Mouse (Mus musculus) layer of hippocampus, postnatal 10 days (tissue): ENCODE measurements around the gene Gm3460. TPM values are rescaled to one million over a fixed set of nuclear protein-coding genes. Genes with fewer than 3 reads are reported as not detected.
"Not testable (repeated sequence)": the region's sequence is repeated elsewhere in the genome, so short reads cannot be mapped to it uniquely, and the experiment has no call there.

Experiments used
- DNase-seq, 2 experiments: peaks; one replicate each; pipeline ENCODE4 v3.0.0; 2021; ENCODE audit warnings: low spot score in 2 of 2
- long read RNA-seq: library from polyadenylated mRNA; stranded (forward); transcript quantifications from one replicate; pipeline ENCODE4 v2.0.0, GENCODE M21; 2023
- total RNA-seq, 2 experiments: library from RNA; stranded (reverse); gene quantifications; 2 replicates each; pipeline ENCODE4 v1.2.3; 2021

Gene Gm3460
- not detected for total RNA-seq
- long read RNA-seq: 0 reads

DNA sequence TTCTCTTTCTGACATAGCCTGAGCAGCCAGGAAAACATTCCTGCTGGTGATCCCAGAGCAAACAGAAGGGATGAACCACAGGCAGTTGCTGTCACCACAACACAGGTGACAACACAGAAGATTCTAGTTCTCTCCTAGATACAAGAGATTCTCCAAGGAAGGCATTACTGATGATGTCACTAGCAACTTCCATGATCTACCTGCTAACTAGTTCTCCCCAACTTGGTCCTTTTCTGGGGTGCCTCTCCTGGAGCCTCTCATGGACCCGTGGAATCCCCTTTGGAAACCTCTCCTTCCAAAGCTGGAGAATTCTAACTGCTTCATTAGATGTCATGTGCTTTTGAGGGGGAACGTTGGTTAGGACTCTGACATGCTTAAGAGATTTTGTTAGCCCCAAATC lies at the start of gene Gm3460:
TSS of gene Gm3460 (minus strand) at position 101 of the 400 bp plus-strand sequence.
- DNase-seq: not testable (repeated sequence)

DNA sequence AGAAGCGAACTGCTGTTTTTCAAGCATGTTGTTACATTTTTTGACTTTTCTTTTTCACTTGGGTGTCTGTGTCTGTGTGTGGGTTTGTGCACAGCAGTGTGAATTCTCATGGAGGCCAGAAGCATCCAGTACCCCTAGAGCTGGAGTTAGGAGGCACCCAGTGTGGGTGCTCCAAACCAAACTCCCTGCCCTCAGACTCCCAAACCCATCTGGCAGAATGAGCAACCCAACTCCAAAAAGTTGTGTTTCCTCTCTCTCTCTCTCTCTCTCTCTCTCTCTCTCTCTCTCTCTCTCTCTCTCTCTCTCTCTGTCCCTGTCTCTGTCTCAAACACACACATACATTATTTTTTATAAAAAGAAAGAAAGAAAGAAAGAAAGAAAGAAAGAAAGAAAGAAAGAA lies 15.8 kb downstream of the Gm3460 start:
- peak; percentile 3 to 9 for DNase-seq

DNA sequence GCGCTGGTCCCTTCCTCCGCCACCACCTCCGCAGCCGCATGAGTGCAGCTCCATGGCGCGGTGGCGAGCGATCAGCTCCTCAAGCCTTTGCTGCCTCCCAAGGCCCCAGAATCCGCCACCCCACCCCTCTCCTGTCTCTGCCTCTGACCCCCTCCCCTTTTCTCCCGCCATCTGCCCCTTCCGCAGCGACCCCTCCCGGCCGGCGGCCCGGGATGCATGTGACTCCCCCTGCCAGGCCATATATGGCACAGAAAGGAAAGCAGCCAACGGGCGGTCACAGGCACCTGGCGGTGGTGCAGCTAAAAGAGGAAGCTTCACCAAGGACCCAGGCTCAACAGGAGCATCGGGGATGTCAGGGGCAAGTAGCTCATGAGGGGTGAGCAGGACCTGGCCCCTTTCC lies 17.2 kb downstream of the Gm3460 start:
- peak; percentile 5 to 34 for DNase-seq

DNA sequence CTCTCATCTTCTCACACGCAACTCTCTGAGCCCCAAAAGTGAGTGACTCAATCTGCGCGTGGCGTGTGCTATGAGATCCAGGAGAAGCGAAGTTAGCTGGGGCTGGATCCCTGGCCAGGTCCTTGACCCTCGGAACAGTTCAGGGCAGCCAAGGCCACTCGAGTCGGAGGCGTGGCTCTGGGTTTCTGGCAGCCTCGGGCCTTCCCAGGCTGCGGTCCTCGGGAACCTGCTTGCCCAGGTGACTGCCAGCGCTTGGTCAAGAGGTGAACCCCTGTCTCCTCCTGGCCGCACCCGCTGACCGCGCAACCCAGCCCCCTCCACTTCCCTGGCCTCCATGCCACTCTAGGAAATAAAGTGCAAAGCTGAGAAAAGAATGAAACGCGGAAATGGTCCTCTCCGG lies 17.7 kb downstream of the Gm3460 start:
- peak; percentile 2 to 8 for DNase-seq

DNA sequence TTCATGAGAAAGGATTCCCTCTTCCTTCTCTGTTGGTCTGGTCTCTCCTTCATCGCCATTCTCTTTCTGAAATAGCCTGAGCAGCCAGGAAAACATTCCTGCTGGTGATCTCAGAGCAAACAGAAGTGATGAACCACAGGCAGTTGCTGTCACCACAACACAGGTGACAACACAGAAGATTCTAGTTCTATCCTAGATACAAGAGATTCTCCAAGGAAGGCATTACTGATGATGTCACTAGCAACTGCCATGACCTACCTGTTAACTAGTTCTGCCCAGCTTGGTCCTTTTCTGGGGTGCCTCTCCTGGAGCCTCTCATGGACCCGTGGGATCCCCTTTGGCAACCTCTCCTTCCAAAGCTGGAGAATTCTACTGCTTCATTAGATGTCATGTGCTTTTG lies 31.7 kb downstream of the Gm3460 start, which contains the start of gene Gm3629:
TSS of gene Gm3629 (minus strand) at position 101 of the 400 bp plus-strand sequence.
- not testable (repeated sequence) for DNase-seq

Other genes with a start within 250 kb of the Gm3460 start
- not detected for gene Gm16440, start 232.1 kb downstream of the Gm3460 start, total RNA-seq
- 1 to 10 TPM in 1 of 2 experiments, not detected in 1; 6.8 TPM for gene Gm3591, start 209.9 kb downstream of the Gm3460 start, total RNA-seq
- gene Gm3594, start 177.8 kb downstream of the Gm3460 start, total RNA-seq: not detected
- not detected for gene Gm8356, start 85.1 kb downstream of the Gm3460 start, total RNA-seq
- gene Gm3629, start 31.8 kb downstream of the Gm3460 start, total RNA-seq: under 1 TPM in 1 of 2 experiments, not detected in 1; 0.40 TPM
- gene Gm10251, start 61.8 kb upstream of the Gm3460 start, total RNA-seq: under 1 TPM in 1 of 2 experiments, not detected in 1; 0.23 TPM
- not detected for gene Gm8050, start 97.8 kb upstream of the Gm3460 start, total RNA-seq
- 1 to 10 TPM; 3.5 to 3.6 TPM for gene Gm3636, start 119.9 kb upstream of the Gm3460 start, total RNA-seq
- not detected for gene Gm8362, start 152.0 kb upstream of the Gm3460 start, total RNA-seq
- gene Gm3642, start 217.9 kb upstream of the Gm3460 start, total RNA-seq: under 1 TPM in 1 of 2 experiments, not detected in 1; 0.73 TPM